Mouse (Mus musculus): ENCODE measurements at regions not wholly inside any gene's neighbourhood (a gene's known extent, or its start where the extent isn't known, plus 50 kb on each side); places are given as distances from the start of the nearest gene placed in this dataset.
A peak's percentile ranks its signal among the peaks of the same experiment; 100 is the strongest.
"Not testable (repeated sequence)": the region's sequence is repeated elsewhere in the genome, so short reads cannot be mapped to it uniquely, and the experiment has no call there.

DNA sequence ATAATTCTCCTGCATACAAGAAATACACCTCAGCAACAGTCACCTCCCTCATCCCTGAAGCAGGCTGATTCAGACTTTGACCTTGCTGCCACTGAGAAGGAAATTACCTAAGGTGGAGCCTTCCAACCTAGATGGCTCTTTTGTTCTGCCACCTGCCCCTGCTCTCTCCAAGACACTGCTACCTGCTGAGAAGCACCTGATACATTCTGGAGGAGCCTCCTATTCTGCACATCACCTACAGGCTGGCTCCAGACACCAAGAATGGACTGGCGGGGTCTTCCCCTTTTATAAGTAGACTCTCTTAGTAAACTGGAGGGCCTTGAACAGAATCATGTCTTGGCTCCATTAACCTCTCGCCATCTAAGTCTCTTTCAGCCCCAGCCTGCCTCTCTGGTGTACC lies 1149.5 kb upstream of the 2610301B20Rik start:
- not testable (repeated sequence) for DNase-seq; H3K4me3 ChIP-seq (replicated peaks); ATAC-seq (ENCODE audit: low read depth); H3K36me3 ChIP-seq; H3K9ac ChIP-seq; H3K27me3 ChIP-seq; H3K4me2 ChIP-seq; H3K9me3 ChIP-seq (replicated peaks); H3K27ac ChIP-seq; H3K4me1 ChIP-seq (replicated peaks)
- 68% methylated on average over 2 of the region's 2 CpGs for WGBS (ENCODE audit: insufficient replicate concordance)

DNA sequence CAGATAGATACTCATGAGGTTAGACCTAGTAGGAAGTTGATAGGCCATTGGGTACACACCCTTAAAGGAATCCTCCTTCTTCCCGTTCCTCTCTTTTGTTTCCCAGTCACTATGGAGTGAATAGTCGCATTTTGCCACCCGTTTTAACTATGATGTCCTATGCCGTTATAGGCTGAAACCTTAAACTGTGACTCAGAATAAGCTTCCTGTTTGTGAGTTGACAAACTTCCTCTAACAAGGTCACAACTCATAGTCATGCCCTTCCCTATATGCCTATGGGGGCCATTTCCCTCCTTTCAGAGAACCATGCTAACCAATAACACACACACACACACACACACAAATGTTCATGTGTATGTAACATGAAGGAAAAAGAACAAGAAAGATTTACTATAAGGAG lies 1136.6 kb upstream of the 2610301B20Rik start:
- Histone ChIP-seq H3K27me3 (no peaks in the 10 kb centered on the region), H3K9me3 (replicated peaks) (no peaks in the 10 kb centered on the region), H3K4me3 (replicated peaks) (no peak overlapping the region), H3K4me2 (no peak overlapping the region), H3K4me1 (replicated peaks) (no peaks in the 10 kb centered on the region), H3K9ac (no peak overlapping the region), H3K27ac (no peak overlapping the region), H3K36me3 (no peaks in the 10 kb centered on the region)
- no peak for ATAC-seq (ENCODE audit: low read depth)
- WGBS (ENCODE audit: insufficient replicate concordance) = 47% methylated on average over 4 of the region's 4 CpGs
- no peak for DNase-seq

DNA sequence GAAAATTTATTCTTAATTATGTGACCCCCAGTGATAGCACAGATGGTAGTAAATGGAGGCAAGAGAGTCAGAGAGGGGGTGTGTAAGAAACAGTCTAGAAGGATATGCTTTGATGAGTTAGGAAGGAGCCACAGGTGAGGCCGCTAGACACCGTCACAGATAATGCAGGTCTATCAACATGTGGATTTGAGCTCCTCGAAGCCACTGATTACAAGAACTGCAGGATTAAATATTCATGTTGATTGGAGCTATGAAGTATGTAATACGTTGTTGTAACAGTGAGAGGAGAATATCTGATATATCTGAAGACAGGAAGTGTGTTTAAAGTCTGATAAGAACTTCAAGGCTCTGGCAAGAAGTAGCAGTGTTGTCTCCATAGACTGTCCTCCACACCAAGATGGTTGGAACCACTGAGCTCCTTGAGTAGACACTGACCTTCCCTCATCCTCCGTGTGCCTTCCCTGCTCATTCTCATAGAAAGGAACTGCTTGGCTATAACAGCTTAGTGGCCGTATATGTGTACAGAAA lies 1126.8 kb upstream of the 2610301B20Rik start:
- Histone ChIP-seq H3K4me1 (replicated peaks) (peaks cover 34% of the 10 kb centered on the region), H3K36me3 (no peaks in the 10 kb centered on the region), H3K9ac (no peak overlapping the region), H3K4me2 (no peak overlapping the region), H3K27ac (0 out of 2 replicates have a peak overlapping the region, but pooled peaks have one; percentile 1), H3K4me3 (replicated peaks) (no peak overlapping the region), H3K27me3 (no peaks in the 10 kb centered on the region), H3K9me3 (replicated peaks) (no peaks in the 10 kb centered on the region)
- 23% methylated on average over 6 of the region's 6 CpGs for WGBS (ENCODE audit: insufficient replicate concordance)
- no peak for DNase-seq
- peak; percentile 88 for ATAC-seq (ENCODE audit: low read depth)

DNA sequence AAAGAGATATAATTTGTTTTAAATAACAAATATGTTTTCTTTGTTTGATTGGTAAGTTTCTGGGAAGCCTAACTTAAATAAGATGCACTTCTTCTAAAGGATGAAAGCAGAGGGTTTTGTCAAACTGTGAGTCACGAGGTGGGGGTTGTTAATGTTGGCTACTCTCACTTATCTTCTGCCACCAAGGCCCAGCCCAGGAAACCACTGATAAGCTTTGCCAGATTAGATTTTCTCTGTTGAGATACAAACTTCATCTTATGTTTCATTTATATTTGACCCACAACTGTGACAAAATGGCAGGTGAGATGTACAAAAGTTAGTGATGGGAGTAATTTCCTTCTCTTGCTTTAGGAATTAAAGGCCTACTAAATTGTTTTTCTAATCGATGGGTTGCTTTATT lies 1126.2 kb upstream of the 2610301B20Rik start:
- ATAC-seq (ENCODE audit: low read depth) (no peak), DNase-seq (no peak)
- no peak overlapping the region for H3K4me2 ChIP-seq
- H3K36me3 ChIP-seq = no peaks in the 10 kb centered on the region
- no peak overlapping the region for H3K27ac ChIP-seq
- no peaks in the 10 kb centered on the region for H3K27me3 ChIP-seq
- H3K4me1 ChIP-seq (replicated peaks) = peaks cover 34% of the 10 kb centered on the region
- no peak overlapping the region for H3K4me3 ChIP-seq (replicated peaks)
- WGBS (ENCODE audit: insufficient replicate concordance) = 28% methylated on average over 2 of the region's 2 CpGs
- H3K9ac ChIP-seq = no peak overlapping the region
- H3K9me3 ChIP-seq (replicated peaks) = no peaks in the 10 kb centered on the region

DNA sequence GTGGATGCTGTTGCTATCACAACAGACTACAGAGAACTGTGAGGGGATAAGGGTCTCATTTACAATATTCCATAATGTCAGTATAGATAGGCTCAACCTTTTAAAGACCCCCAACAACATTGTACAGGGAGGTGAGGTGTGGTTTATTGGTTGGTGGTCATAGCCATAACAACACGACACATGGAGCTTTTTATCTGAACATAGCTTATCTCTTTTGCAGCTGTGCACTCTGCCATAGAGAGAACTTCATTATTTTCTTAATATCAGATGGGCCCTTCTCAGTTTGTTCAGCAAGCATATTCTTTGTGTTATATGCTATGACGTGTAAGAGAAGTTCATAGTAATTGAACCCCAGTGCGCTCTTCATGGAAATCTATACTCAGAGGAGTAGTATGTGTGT lies 1124.4 kb upstream of the 2610301B20Rik start:
- no peaks in the 10 kb centered on the region for H3K27me3 ChIP-seq
- no peak for DNase-seq
- H3K36me3 ChIP-seq = no peaks in the 10 kb centered on the region
- no peak overlapping the region for H3K27ac ChIP-seq
- no peak overlapping the region for H3K4me2 ChIP-seq
- H3K4me1 ChIP-seq (replicated peaks) = peaks cover 34% of the 10 kb centered on the region
- no peaks in the 10 kb centered on the region for H3K9me3 ChIP-seq (replicated peaks)
- H3K9ac ChIP-seq = no peak overlapping the region
- H3K4me3 ChIP-seq (replicated peaks) = no peak overlapping the region
- ATAC-seq (ENCODE audit: low read depth) = peak; percentile 38; the same call in 1 of the 2 replicates
- 59% methylated on average over 3 of the region's 3 CpGs for WGBS (ENCODE audit: insufficient replicate concordance)

DNA sequence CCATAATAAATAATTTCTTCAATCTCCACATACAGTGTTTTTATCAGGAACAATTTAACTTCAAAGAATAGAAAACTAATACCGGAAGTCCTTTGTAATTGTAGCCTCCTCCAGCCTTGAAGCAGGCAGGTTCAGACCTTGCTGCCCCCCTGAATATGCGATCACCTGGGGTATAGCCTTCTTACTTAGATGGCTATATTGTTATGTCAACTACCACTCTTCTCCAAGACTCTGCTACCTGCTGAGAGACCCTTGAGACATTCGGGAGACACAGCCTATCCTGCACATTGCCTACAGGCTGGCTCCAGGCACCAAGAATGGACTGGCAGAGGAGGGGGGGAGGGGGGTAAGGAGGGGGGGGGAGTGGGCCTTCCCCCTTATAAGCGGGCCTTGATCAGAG lies 1123.9 kb upstream of the 2610301B20Rik start:
- 80% methylated on average over 4 of the region's 4 CpGs for WGBS (ENCODE audit: insufficient replicate concordance)
- Histone ChIP-seq H3K9ac (no peak overlapping the region), H3K9me3 (replicated peaks) (no peaks in the 10 kb centered on the region), H3K4me2 (no peak overlapping the region), H3K36me3 (no peaks in the 10 kb centered on the region), H3K4me3 (replicated peaks) (no peak overlapping the region), H3K4me1 (replicated peaks) (peaks cover 34% of the 10 kb centered on the region), H3K27ac (no peak overlapping the region), H3K27me3 (no peaks in the 10 kb centered on the region)
- no peak for ATAC-seq (ENCODE audit: low read depth)
- DNase-seq = no peak

DNA sequence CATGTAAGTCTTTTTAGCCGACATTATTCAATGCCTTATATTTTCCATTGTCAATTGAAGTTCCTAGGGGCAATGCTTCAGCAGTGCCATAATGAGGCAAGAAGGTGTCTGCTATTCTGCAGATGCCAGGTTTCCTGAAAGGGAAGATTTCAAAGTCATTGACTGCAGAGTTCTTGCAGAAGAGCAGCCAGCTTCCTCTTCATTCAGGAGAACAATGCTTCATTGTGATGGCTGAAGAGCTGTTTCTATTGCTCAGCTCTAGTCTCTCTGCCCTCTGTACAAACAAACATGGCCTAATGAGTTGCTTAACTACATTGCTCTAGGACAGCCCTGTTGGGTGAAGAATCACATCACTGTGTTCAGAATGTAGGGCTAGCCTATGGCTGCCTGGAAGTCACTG lies 1111.0 kb upstream of the 2610301B20Rik start:
- H3K27me3 ChIP-seq = no peaks in the 10 kb centered on the region

DNA sequence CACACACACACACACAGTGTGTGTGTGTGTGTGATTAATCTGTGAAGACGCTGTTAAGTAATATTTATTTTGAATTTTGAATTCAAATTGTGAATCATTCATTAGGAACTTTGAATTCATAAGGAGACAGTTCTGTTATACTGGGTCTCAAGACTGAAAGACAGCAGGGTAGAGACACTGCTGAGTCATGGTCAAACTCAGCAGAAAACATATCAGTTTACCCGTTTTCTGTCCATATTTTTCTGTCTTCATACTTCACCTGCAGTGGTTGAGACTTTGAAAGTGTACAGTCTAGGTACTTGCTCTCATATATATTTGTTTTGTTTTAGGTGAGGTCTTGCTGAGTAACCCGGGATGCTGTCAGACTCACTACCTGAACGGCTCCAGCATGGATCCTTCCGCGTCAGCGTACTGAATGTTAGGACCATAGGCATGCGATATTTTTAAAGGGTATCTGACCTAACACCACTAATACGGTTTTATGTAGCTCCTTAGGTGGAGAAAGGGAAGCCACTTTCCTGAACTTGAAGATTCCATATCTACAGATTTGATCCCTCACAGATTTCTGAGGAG lies 1104.6 kb upstream of the 2610301B20Rik start:
- H3K4me3 ChIP-seq (replicated peaks) = peak overlapping the region; percentile 68
- peak; percentile 40; the same call in 1 of the 2 replicates for ATAC-seq (ENCODE audit: low read depth)
- no peaks in the 10 kb centered on the region for H3K27me3 ChIP-seq
- H3K9me3 ChIP-seq (replicated peaks) = no peaks in the 10 kb centered on the region
- 47% methylated on average over 9 of the region's 9 CpGs for WGBS (ENCODE audit: insufficient replicate concordance)
- no peaks in the 10 kb centered on the region for H3K36me3 ChIP-seq
- peaks cover 14% of the 10 kb centered on the region for H3K4me1 ChIP-seq (replicated peaks)
- no peak for DNase-seq
- H3K4me2 ChIP-seq = peak overlapping the region; percentile 85
- peak overlapping the region; percentile 76 for H3K9ac ChIP-seq
- no peak overlapping the region; the same call in 1 of the 2 replicates for H3K27ac ChIP-seq

More for the DNA sequence above, 1111.0 kb upstream of the 2610301B20Rik start:
- no peak overlapping the region for H3K27ac ChIP-seq
- no peaks in the 10 kb centered on the region for H3K36me3 ChIP-seq
- H3K4me3 ChIP-seq (replicated peaks) = no peak overlapping the region
- no peaks in the 10 kb centered on the region for H3K9me3 ChIP-seq (replicated peaks)
- ATAC-seq (ENCODE audit: low read depth) = no peak
- no peak overlapping the region for H3K4me2 ChIP-seq
- no peaks in the 10 kb centered on the region for H3K4me1 ChIP-seq (replicated peaks)
- DNase-seq = no peak
- H3K9ac ChIP-seq = no peak overlapping the region
- WGBS (ENCODE audit: insufficient replicate concordance) = 52% methylated on average over 1 of the region's 1 CpGs

DNA sequence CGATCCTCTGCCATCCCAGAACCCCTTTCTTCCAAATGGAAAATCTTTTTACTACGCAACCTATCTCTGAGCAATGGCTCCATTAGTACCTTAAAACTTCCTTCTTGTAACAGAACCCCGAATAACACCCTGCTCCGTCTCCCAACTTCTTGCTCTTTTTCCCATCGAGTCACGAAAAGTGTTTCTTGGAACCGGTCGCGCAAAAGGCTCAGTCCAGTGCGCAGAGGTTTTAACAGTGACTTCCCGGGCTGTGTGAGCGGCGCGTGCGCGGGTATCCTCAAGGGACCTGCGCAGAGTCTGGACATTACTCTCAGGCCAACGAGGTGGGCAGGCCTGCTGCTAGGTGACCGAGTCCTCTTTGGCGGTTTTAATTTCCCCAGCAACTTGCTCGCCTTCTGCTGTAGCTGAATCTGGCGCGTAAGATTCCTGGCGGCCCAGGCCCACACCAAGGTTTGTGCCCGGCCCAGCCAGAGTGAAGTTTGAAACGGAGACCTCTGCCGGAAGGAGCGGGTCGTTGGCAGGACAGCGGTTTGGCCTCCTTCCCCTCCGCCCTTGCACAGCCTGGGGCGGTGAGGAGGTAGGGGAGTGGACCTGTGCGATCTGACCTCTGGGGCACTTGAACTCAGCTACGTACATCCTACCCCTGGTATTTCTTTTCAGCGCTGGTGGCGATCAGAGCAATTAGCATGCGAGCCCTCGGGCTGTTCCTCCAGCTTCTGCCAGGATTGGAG lies 1103.8 kb upstream of the 2610301B20Rik start:
- peak overlapping the region; percentile 76 for H3K9ac ChIP-seq
- H3K9me3 ChIP-seq (replicated peaks) = no peaks in the 10 kb centered on the region
- H3K4me3 ChIP-seq (replicated peaks) = peak overlapping the region; percentile 68
- ATAC-seq (ENCODE audit: low read depth) (peak; percentile 89), DNase-seq (peak; percentile 55)
- 2% methylated on average over 38 of the region's 38 CpGs for WGBS (ENCODE audit: insufficient replicate concordance)
- no peaks in the 10 kb centered on the region for H3K27me3 ChIP-seq
- peak overlapping the region; percentile 80 for H3K27ac ChIP-seq
- peak overlapping the region; percentile 85 for H3K4me2 ChIP-seq
- peaks cover 14% of the 10 kb centered on the region for H3K4me1 ChIP-seq (replicated peaks)
- no peaks in the 10 kb centered on the region for H3K36me3 ChIP-seq

DNA sequence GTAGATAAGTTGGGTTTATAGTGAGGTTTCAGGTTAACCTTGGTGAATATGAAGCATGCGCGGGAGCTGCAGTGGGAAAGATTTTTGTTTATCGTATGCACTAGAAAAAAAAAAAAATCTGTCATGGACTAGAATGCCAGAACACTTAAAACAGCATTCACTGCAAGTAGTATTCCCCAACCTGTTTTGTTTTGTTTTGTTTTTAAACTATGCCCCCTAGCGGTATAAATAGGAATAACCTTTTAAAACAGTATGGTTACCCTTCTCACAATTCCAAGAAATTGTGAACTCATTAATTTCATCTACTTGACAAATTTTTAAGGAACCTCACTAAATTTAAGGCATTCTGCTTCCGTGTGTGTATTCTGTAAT lies 1103.2 kb upstream of the 2610301B20Rik start:
- Histone ChIP-seq H3K4me2 (peak overlapping the region; percentile 85), H3K4me3 (replicated peaks) (peak overlapping the region; percentile 68), H3K9ac (peak overlapping the region; percentile 76), H3K4me1 (replicated peaks) (peaks cover 14% of the 10 kb centered on the region), H3K36me3 (no peaks in the 10 kb centered on the region), H3K9me3 (replicated peaks) (no peaks in the 10 kb centered on the region), H3K27ac (peak overlapping the region; percentile 80), H3K27me3 (no peaks in the 10 kb centered on the region)
- ATAC-seq (ENCODE audit: low read depth) = peak; percentile 39
- DNase-seq = no peak
- WGBS (ENCODE audit: insufficient replicate concordance) = 0% methylated on average over 5 of the region's 5 CpGs

DNA sequence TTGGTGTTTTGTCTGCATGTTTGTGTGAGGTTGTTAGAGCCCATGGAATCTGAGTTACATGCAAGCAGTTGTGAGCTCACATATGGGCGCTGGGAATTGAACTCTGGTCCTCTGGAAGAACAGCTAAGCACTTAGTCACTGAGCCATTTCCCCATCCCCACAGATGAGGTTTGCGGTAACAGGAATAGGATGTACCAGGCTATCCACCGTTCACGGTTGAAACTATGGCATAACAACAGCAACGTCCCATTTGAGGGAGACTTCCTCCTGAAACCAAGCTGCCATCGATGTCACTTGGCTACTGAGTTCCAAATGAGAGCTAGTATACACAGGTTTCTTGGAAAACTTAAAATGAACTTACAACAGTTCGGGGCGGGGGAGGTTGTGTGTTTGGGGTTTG lies 1095.9 kb upstream of the 2610301B20Rik start:
- 67% methylated on average over 8 of the region's 8 CpGs for WGBS (ENCODE audit: insufficient replicate concordance)
- H3K9ac ChIP-seq = no peak overlapping the region
- no peaks in the 10 kb centered on the region for H3K4me1 ChIP-seq (replicated peaks)
- no peak overlapping the region for H3K4me2 ChIP-seq
- DNase-seq (no peak), ATAC-seq (ENCODE audit: low read depth) (no peak)
- no peak overlapping the region for H3K27ac ChIP-seq
- no peak overlapping the region for H3K4me3 ChIP-seq (replicated peaks)
- H3K27me3 ChIP-seq = no peaks in the 10 kb centered on the region
- H3K36me3 ChIP-seq = no peaks in the 10 kb centered on the region
- H3K9me3 ChIP-seq (replicated peaks) = no peaks in the 10 kb centered on the region

DNA sequence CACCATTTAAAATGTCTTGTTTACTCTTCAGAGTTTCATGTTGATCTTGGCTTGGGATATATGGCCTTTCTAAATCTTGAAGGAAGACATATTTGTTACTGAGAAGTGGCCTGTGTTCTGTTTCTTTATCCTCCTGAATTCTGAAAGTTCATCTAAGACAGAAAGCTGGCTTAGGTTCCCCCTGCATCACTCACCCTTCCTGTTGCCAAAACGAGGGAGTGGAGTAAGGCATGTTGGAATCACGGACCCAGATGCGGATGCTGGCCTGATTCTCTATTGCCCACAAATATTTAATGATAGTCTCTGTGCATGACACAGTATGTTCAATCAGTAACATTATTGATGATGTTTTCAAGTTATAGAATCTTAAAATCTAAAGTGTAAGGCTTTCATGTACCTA lies 1094.7 kb upstream of the 2610301B20Rik start:
- Histone ChIP-seq H3K27ac (no peak overlapping the region), H3K4me1 (replicated peaks) (no peaks in the 10 kb centered on the region), H3K9ac (no peak overlapping the region), H3K4me2 (no peak overlapping the region), H3K27me3 (no peaks in the 10 kb centered on the region), H3K4me3 (replicated peaks) (no peak overlapping the region), H3K36me3 (no peaks in the 10 kb centered on the region), H3K9me3 (replicated peaks) (no peaks in the 10 kb centered on the region)
- WGBS (ENCODE audit: insufficient replicate concordance) = 69% methylated on average over 3 of the region's 3 CpGs
- no peak for DNase-seq
- no peak for ATAC-seq (ENCODE audit: low read depth)

Measured in liver, embryonic 13.5 days (tissue).